Mouse (Mus musculus): ENCODE measurements around the gene Magi2. TPM values are rescaled to one million over a fixed set of nuclear protein-coding genes. Genes with fewer than 3 reads are reported as not detected.
"Not testable (repeated sequence)": the region's sequence is repeated elsewhere in the genome, so short reads cannot be mapped to it uniquely, and the experiment has no call there.

Magi2 gene
- polyA plus RNA-seq, 1 experiment from 2014 or later: 28.5 TPM

DNA sequence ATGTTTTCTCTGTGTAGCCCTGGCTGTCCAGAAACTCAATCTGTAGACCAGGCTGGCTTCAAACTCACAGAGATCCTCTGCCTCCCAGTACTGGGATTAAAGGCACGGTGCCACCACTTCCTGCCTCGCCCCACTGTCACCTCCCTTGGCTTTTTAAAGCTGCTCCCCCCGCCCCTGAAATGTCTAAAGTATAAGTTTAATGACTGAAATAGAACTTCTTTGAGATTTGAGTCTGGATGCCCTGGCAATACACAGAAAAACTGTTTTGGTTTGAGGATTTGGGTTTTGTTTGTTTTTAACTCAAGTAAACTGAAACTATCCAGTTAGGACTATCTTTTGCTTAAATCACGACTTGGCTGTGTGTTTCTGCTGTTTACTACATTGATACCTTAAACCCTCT is 1478.0 kb downstream of the Magi2 start:
- Histone ChIP-seq H3K4me1 (replicated peaks) (peaks cover 15% of the 10 kb centered on the region), H3K9me3 (no peaks in the 10 kb centered on the region)
- 60% methylated on average over 4 of the region's 4 CpGs for WGBS

DNA sequence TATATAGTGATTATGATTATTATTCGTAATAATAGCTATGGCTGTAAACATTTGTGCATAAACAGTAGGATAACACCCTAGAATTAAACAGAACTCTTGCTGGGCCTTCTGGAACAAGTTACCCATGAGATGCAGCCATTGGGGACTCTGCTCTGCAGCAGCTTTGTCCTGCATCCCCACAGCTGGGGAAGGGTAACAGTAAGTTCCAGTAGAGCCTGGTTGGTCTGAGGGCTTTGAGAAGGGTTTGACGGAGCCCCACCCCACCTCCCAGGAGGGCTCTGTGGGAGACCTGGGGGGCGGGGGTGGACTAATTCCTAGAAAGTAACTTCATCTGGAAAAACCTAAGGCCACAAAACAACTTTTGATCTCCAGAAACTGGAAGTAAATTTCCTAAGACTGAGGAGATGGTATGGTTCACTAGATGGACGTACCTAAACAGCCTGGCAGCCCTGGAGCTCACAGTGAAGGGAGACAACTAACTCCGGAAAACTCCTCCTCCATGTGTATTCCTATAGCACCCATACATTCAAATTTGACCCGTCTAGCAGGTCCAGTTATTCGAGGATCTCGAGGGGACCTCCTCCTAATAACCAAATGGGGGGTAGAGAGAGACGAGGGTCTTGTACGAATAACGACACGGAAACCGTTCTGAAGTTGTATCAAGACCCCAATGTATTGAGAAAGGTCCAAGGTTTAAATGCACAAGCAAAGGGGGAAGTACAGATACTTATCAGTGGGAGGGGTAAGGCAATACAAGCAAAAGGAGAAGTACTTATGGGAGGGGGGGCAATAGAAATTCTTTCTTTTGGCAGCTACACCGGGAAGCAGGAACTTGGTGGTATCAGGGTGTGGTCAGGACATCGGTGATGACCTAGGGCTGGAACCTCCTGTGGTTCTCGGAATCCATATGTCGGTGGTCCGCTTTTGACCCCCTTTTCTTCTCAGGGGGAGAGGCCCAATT is 1479.8 kb downstream of the Magi2 start:
- 93% methylated on average over 13 of the region's 18 CpGs for WGBS
- H3K4me1 ChIP-seq (replicated peaks): peaks cover 13% of the 10 kb centered on the region
- ATAC-seq (ENCODE audit: low FRiP score); H3K36me3 ChIP-seq; H3K9me3 ChIP-seq; H3K9ac ChIP-seq; H3K4me2 ChIP-seq; H3K27ac ChIP-seq; H3K4me3 ChIP-seq; H3K27me3 ChIP-seq: not testable (repeated sequence)

More for the DNA sequence above, 1478.0 kb downstream of the Magi2 start:
- no peaks in the 10 kb centered on the region for H3K27me3 ChIP-seq
- peaks cover 3% of the 10 kb centered on the region; the same call in 1 of the 2 replicates for H3K36me3 ChIP-seq
- H3K4me2 ChIP-seq: no peak overlapping the region
- H3K27ac ChIP-seq: no peak overlapping the region
- H3K9ac ChIP-seq: no peak overlapping the region
- H3K4me3 ChIP-seq: no peak overlapping the region
- no peak for ATAC-seq (ENCODE audit: low FRiP score)

DNA sequence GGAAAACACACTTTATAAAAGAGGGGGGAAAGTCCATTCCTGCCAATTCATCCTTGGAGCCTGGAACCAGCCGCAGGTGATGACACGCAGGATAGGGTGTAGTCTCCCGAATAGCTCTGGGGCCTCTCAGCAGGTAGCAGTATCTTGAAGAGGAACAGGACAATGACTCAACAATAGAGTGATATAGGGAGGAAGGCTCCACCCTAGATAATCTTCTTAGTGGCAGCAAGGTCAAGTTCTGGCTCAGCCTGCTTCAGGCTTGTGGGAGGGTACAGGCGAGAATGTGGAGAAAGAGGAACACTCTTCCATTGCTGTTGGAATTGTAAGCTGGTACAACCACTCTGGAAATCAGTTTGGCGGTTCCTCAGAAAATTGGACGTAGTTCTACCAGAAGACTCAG is 1484.0 kb downstream of the Magi2 start:
- not testable (repeated sequence) for H3K4me2 ChIP-seq; ATAC-seq (ENCODE audit: low FRiP score); H3K9me3 ChIP-seq; H3K36me3 ChIP-seq; H3K27me3 ChIP-seq; H3K4me3 ChIP-seq; H3K4me1 ChIP-seq (replicated peaks); H3K27ac ChIP-seq; H3K9ac ChIP-seq
- 93% methylated on average over 6 of the region's 6 CpGs for WGBS

DNA sequence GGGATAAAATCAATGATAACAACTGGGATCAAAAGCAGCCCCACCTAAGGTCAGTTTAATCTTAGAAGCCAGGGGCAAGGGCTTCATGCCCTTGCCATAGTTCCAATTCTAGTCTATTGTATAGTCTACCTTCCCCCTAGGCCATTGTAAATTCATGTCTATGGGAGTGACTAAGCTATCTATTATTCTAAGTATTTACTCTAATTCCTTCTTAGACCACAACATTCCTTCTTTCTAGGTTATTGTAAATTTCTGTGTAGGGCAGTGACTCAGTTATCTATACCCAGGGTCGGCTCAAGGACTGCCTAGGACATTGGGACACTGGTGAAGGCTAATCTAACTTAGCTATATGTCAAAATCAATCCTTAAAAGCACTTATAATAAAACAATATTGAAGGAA is 1487.8 kb downstream of the Magi2 start:
- H3K4me2 ChIP-seq; ATAC-seq (ENCODE audit: low FRiP score); H3K27ac ChIP-seq; H3K27me3 ChIP-seq; H3K9me3 ChIP-seq; H3K4me1 ChIP-seq (replicated peaks); H3K9ac ChIP-seq; H3K4me3 ChIP-seq; H3K36me3 ChIP-seq: not testable (repeated sequence)
- WGBS: 97% methylated on average over 1 of the region's 1 CpGs

DNA sequence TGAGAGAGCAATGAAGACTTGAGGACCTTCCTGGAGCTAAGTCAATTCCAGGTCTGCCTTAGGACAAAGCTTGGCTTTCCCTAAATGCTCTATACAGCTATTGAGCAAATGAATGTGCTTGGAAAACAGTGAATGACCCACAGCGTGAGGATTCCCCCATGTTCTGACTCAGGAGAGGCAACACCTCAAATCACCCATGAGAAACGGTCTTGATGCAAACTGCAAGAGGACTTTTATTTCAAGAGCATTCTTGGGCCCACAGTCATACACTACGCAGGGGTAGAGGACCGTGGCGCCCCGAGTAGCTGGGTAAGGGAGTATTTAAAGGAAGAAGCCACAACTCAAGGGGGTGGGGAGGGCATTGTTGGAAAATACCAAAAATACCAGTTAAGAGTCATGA is 1489.1 kb downstream of the Magi2 start:
- H3K9ac ChIP-seq: not testable (repeated sequence)

DNA sequence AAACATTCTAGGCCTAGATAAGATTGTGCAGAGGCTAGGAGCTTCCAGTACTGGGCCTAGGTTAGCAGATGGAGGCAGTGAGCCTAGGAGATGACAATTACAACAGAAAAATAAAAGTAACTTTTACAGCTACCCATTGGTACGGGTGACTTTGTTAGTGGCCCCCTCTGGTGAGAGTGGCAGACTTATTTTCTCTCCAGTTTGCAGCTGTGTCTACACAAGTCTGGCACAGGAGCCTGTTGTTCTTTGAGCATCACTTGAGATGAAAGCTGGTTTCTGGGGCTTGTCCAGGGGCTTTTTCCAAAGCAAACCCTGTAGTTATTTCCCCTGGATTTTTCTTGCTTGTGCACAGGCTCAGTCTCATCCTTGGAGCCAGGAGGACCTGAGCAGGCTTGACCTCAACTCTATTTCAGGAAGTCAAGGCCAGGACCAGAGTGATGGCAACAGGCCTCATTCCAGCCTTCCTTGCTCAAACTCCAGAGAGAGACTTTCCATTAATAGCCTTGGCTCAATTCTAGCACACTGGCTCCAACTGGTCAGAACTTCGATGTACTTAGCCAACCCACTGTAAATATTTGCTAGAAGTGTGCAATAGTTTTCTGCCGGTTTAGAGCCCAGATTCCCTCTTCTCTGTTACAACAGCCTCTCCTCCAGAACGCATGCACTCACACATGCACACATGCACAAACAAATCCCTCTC is 1493.5 kb downstream of the Magi2 start:
- WGBS: 83% methylated on average over 4 of the region's 4 CpGs
- no peak overlapping the region for H3K9ac ChIP-seq
- no peaks in the 10 kb centered on the region for H3K9me3 ChIP-seq
- no peak overlapping the region for H3K4me2 ChIP-seq
- ATAC-seq (ENCODE audit: low FRiP score): no peak
- H3K36me3 ChIP-seq: no peaks in the 10 kb centered on the region
- H3K27ac ChIP-seq: no peak overlapping the region
- H3K27me3 ChIP-seq: no peaks in the 10 kb centered on the region
- no peaks in the 10 kb centered on the region for H3K4me1 ChIP-seq (replicated peaks)
- H3K4me3 ChIP-seq: no peak overlapping the region

More for the DNA sequence above, 1489.1 kb downstream of the Magi2 start:
- H3K4me1 ChIP-seq (replicated peaks); H3K27ac ChIP-seq; ATAC-seq (ENCODE audit: low FRiP score); H3K9me3 ChIP-seq; H3K27me3 ChIP-seq; H3K36me3 ChIP-seq; H3K4me3 ChIP-seq; H3K4me2 ChIP-seq: not testable (repeated sequence)
- 96% methylated on average over 6 of the region's 6 CpGs for WGBS

DNA sequence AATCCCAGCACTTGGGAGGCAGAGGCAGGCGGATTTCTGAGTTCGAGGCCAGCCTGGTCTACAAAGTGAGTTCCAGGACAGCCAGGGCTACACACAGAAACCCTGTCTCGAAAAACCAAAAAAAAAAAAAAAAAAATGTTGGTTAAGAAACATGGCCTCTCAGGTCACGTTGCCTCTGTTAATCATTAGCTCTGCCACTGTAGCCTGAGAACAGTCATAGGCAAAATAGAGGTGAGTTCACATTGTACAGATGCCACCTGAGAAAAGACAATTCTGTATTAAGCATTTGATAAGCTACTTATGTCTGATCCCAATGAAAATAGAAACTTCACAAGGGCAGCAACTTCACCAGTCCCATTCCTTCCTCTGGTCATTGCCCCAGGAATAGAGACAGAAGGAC is 1496.4 kb downstream of the Magi2 start:
- H3K27ac ChIP-seq; H3K4me1 ChIP-seq (replicated peaks); H3K36me3 ChIP-seq; H3K27me3 ChIP-seq; H3K9ac ChIP-seq; H3K4me2 ChIP-seq; ATAC-seq (ENCODE audit: low FRiP score); H3K4me3 ChIP-seq; H3K9me3 ChIP-seq: not testable (repeated sequence)
- 91% methylated on average over 4 of the region's 4 CpGs for WGBS

DNA sequence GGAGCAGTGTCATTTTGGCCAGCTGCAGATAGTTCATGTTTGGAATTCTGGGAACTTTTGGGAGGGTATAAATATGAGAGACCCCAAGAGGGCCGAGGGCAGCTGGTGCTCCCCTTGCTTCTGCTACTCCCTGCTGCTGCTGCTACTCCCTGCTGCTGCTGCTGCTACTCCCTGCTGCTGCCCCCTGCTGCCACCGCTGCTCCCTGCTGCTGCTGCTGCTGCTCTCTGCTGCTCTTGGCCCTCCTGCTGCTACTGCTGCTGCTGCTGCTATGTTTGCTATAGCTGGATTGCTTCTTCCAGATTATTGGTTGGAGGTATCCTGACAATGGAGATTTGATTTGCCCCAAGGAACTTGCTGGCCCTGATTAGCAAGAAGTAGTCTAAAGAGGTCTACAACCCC is 1512.0 kb downstream of the Magi2 start:
- no peak for ATAC-seq (ENCODE audit: low FRiP score)
- WGBS: 57% methylated on average over 2 of the region's 2 CpGs
- H3K27ac ChIP-seq: no peak overlapping the region

DNA sequence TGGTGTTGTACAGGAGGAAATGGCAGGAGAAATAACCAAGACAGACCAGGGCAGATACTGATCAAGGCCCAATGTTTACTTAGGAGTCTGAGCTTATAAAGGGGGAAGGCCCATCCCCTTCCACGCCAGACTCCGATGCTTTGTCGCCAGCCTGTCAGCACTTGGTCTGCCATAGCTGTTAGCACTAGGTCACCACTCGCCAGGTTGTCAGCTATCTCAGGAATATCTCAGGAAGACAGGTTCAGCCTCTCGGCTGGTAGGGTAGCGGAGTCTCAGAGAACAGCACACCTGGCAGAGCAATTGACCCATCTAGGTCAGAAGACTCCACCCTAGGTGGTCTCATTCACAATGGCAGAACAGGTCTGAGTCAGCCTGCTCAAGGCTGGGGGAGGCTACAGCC is 1514.4 kb downstream of the Magi2 start:
- H3K4me2 ChIP-seq: no peak overlapping the region
- H3K4me1 ChIP-seq (replicated peaks): 0 out of 2 replicates have a peak, but pooled peaks cover 4% of the 10 kb centered on the region
- H3K4me3 ChIP-seq: no peak overlapping the region
- no peaks in the 10 kb centered on the region for H3K36me3 ChIP-seq
- no peak for ATAC-seq (ENCODE audit: low FRiP score)
- no peak overlapping the region for H3K9ac ChIP-seq
- H3K27ac ChIP-seq: no peak overlapping the region
- 73% methylated on average over 6 of the region's 6 CpGs for WGBS
- H3K9me3 ChIP-seq: no peaks in the 10 kb centered on the region
- H3K27me3 ChIP-seq: no peaks in the 10 kb centered on the region

More for the DNA sequence above, 1512.0 kb downstream of the Magi2 start:
- Histone ChIP-seq H3K4me2 (no peak overlapping the region), H3K36me3 (no peaks in the 10 kb centered on the region), H3K9ac (no peak overlapping the region), H3K4me3 (no peak overlapping the region), H3K9me3 (no peaks in the 10 kb centered on the region), H3K27me3 (no peaks in the 10 kb centered on the region), H3K4me1 (replicated peaks) (0 out of 2 replicates have a peak, but pooled peaks cover 4% of the 10 kb centered on the region)

DNA sequence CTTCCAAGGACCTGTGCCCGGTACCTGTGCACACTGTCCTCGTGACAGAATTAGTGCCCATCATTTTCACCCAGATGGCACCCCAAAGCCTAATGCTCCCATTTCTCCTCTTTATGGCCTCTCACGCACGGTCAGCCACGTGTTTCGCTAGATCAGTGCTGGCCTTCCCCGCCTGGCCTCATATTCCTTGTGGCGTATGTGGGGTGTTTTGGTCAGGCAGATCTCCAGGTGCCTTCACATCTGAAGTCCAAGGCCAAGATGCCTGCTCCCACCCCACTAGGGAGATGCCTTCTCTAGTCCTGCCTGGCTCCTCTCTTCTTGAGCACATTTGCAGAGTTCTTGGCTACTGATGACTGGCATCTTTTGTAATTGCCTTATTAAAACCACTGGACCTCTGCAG is 1515.1 kb downstream of the Magi2 start:
- ATAC-seq (ENCODE audit: low FRiP score): 0 out of 2 replicates have a peak, but pooled peaks have one; percentile 34
- Histone ChIP-seq H3K9me3 (no peaks in the 10 kb centered on the region), H3K27ac (no peak overlapping the region), H3K36me3 (no peaks in the 10 kb centered on the region), H3K4me1 (replicated peaks) (0 out of 2 replicates have a peak, but pooled peaks cover 4% of the 10 kb centered on the region), H3K4me3 (no peak overlapping the region), H3K4me2 (no peak overlapping the region), H3K9ac (no peak overlapping the region), H3K27me3 (no peaks in the 10 kb centered on the region)
- 82% methylated on average over 8 of the region's 8 CpGs for WGBS

DNA sequence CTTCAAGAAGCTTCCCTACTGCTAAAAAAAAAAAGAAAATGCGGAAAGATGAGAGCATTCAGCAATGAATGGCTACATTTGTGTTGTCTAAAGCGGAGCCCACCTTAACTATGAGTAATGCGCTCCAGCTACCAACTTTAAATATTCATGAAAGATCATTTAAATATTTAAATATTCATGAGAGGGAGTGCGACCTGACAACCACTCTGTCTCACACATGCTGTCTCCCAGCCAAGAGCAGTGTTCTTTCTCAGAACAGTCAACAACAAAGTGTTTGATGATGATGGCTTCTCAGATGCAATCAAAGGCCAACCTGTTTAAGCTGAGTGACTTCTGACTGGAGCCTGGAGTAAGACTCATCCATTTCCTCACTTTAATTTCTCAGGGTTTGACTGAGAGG is 1521.3 kb downstream of the Magi2 start:
- H3K9me3 ChIP-seq: no peaks in the 10 kb centered on the region
- WGBS: 39% methylated on average over 4 of the region's 4 CpGs
- no peak overlapping the region for H3K27ac ChIP-seq
- H3K4me1 ChIP-seq (replicated peaks): peaks cover 39% of the 10 kb centered on the region
- H3K4me3 ChIP-seq: no peak overlapping the region
- H3K27me3 ChIP-seq: no peaks in the 10 kb centered on the region
- no peak overlapping the region for H3K9ac ChIP-seq
- no peak overlapping the region for H3K4me2 ChIP-seq
- peak; percentile 47 for ATAC-seq (ENCODE audit: low FRiP score)
- no peaks in the 10 kb centered on the region for H3K36me3 ChIP-seq

DNA sequence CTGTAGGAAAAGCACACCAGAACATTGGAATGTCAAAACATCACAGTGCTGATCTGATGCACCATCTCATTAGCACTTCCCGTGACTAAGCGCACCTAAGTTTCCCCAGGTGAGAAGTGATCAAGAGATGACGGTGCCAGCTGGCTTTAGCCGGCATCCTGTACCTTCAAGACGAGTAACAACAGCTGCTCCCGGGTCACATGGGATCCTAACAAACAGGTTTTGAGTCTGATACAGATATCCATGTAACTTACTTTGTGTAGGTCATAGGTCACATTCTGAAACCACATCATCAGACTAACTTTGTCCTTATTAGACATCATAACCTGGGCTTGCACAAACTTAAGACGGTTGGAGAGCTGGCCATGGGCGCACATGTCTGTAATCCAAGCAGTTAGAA is 1522.0 kb downstream of the Magi2 start:
- H3K4me1 ChIP-seq (replicated peaks): peaks cover 39% of the 10 kb centered on the region
- H3K9me3 ChIP-seq: no peaks in the 10 kb centered on the region
- no peak overlapping the region for H3K27ac ChIP-seq
- no peaks in the 10 kb centered on the region for H3K27me3 ChIP-seq
- no peak overlapping the region for H3K9ac ChIP-seq
- ATAC-seq (ENCODE audit: low FRiP score): no peak
- H3K4me3 ChIP-seq: no peak overlapping the region
- no peak overlapping the region for H3K4me2 ChIP-seq
- no peaks in the 10 kb centered on the region for H3K36me3 ChIP-seq
- 90% methylated on average over 8 of the region's 8 CpGs for whole genome bisulfite sequencing

Measured in hindbrain, embryonic 13.5 days (tissue).